Mouse (Mus musculus) embryonic facial prominence, embryonic 11.5 days (tissue): ENCODE data around the gene Gpr87. TPM values are rescaled to one million over a fixed set of nuclear protein-coding genes. Genes with fewer than 3 reads are reported as not detected.

Experiments used
- ATAC-seq: fragments of 200-750 bp; cut with Nextera tagmentation; replicated peaks from 2 replicates; pipeline ENCODE4 v1.8.0; 2017; ENCODE audit warnings: low read depth; ENCODE audit not compliant: insufficient number of reproducible peaks, low FRiP score, low TSS enrichment
- DNase-seq: peaks from one replicate; pipeline ENCODE4 v3.0.0-alpha.2; 2015; ENCODE audit warnings: low spot score
- H3K27ac ChIP-seq: fragments of 300-500 bp; sonication (generic); replicated peaks from 2 replicates; pipeline ENCODE4 v1.5.1; 2014; ENCODE audit warnings: mild to moderate bottlenecking, low read depth, low read length, control low read depth
- H3K27me3 ChIP-seq: fragments of 300-500 bp; sonication (generic); 2 replicates; pipeline ENCODE4 v1.6.1; 2014; ENCODE audit warnings: mild to moderate bottlenecking, low read length, moderate library complexity, mixed read lengths; ENCODE audit not compliant: control insufficient read depth, insufficient read depth
- H3K36me3 ChIP-seq: fragments of 300-500 bp; sonication (generic); replicated peaks from 2 replicates; pipeline ENCODE4 v1.6.1; 2014; ENCODE audit warnings: low read depth, mild to moderate bottlenecking, low read length, moderate library complexity, mixed read lengths; ENCODE audit not compliant: control insufficient read depth, insufficient read depth
- H3K4me1 ChIP-seq: fragments of 300-500 bp; sonication (generic); 2 replicates; pipeline ENCODE4 v1.6.1; 2014; ENCODE audit warnings: low read length, mixed read lengths; ENCODE audit not compliant: control insufficient read depth, insufficient read depth
- H3K4me2 ChIP-seq: fragments of 300-500 bp; sonication (generic); 2 replicates; pipeline ENCODE4 v1.6.1; 2014; ENCODE audit warnings: low read depth, mild to moderate bottlenecking, control low read depth, low read length, moderate library complexity
- H3K4me3 ChIP-seq: fragments of 300-500 bp; sonication (generic); 2 replicates; pipeline ENCODE4 v1.5.1; 2014; ENCODE audit warnings: low read depth, low read length, control low read depth
- H3K9ac ChIP-seq: fragments of 300-500 bp; sonication (generic); replicated peaks from 2 replicates; pipeline ENCODE4 v1.6.1; 2014; ENCODE audit warnings: mild to moderate bottlenecking, control low read depth, low read length
- H3K9me3 ChIP-seq: fragments of 300-500 bp; sonication (generic); replicated peaks from 2 replicates; pipeline ENCODE4 v1.6.1; 2016; ENCODE audit warnings: mild to moderate bottlenecking, low read length, inconsistent platforms, mixed read lengths; ENCODE audit not compliant: control insufficient read depth
- WGBS: fragments of 180-500 bp; shearing (Covaris S2); extraction: QIAGEN DNeasy Blood & Tissue Kit; methylation state at CpG from one replicate; pipeline ENCODE4 v1.1.7; 2014; 5-methylcytosine and 5-hydroxymethylcytosine counted together
- polyA plus RNA-seq: library from polyadenylated mRNA; unstranded; fragments of >200 nt; fragmentation: Nextera tagmentation; extraction: Ambion mirVana; gene quantifications from 2 replicates; pipeline ENCODE4 v1.2.1, GENCODE M21; 2014

The Gpr87 gene
- 0.24 and 0.27 TPM in 2 replicates for polyA plus RNA-seq

- Histone ChIP-seq H3K4me1 (no peaks in the 10 kb centered on the region), H3K27ac (no peak within 1 kb of the TSS), H3K27me3 (no peaks in the 10 kb centered on the region), H3K4me2 (no peak within 1 kb of the TSS), H3K9ac (no peak within 1 kb of the TSS), H3K4me3 (no peak within 1 kb of the TSS), H3K9me3 (no peaks in the 10 kb centered on the region), H3K36me3 (no peaks in the 10 kb centered on the region)
- DNase-seq (no peak), ATAC-seq (no peak)
- 88% methylated on average over 7 of the region's 7 CpGs for WGBS
Measured at GRCm38 (mm10) chr3:59194938-59195337, at the start of gene Gpr87. Gpr87 (minus strand) TSS chr3:59195104.

- no peaks in the 10 kb centered on the region for H3K27me3 ChIP-seq
- 78% methylated on average over 6 of the region's 6 CpGs for WGBS
- H3K9ac ChIP-seq: no peak overlapping the region
- no peaks in the 10 kb centered on the region for H3K4me1 ChIP-seq
- H3K4me2 ChIP-seq: no peak overlapping the region
- no peaks in the 10 kb centered on the region for H3K9me3 ChIP-seq
- no peak for ATAC-seq
- no peak for DNase-seq
- H3K27ac ChIP-seq: no peak overlapping the region
- H3K4me3 ChIP-seq: no peak overlapping the region
- no peaks in the 10 kb centered on the region for H3K36me3 ChIP-seq
Measured at GRCm38 (mm10) chr3:59243384-59243783, 48.5 kb upstream of the Gpr87 start.

GRCm38 (mm10) chr3:59234878-59235277, 40.0 kb upstream of the Gpr87 start:
- no peak overlapping the region for H3K4me3 ChIP-seq
- DNase-seq (no peak), ATAC-seq (no peak)
- no peaks in the 10 kb centered on the region for H3K4me1 ChIP-seq
- no peaks in the 10 kb centered on the region for H3K36me3 ChIP-seq
- H3K27me3 ChIP-seq: no peaks in the 10 kb centered on the region
- H3K9me3 ChIP-seq: no peaks in the 10 kb centered on the region
- H3K27ac ChIP-seq: no peak overlapping the region
- H3K4me2 ChIP-seq: no peak overlapping the region
- no peak overlapping the region for H3K9ac ChIP-seq
- WGBS: 65% methylated on average over 5 of the region's 5 CpGs

- H3K9me3 ChIP-seq: no peaks in the 10 kb centered on the region
- H3K4me1 ChIP-seq: no peaks in the 10 kb centered on the region
- no peaks in the 10 kb centered on the region for H3K36me3 ChIP-seq
- no peak overlapping the region for H3K4me2 ChIP-seq
- no peak overlapping the region for H3K4me3 ChIP-seq
- H3K9ac ChIP-seq: no peak overlapping the region
- no peak overlapping the region for H3K27ac ChIP-seq
- no peak for ATAC-seq
- peak; percentile 5 for DNase-seq
- WGBS: 78% methylated on average over 3 of the region's 3 CpGs
- no peaks in the 10 kb centered on the region for H3K27me3 ChIP-seq
Measured at GRCm38 (mm10) chr3:59230912-59231311, 36.0 kb upstream of the Gpr87 start.

- DNase-seq (no peak), ATAC-seq (no peak)
- H3K36me3 ChIP-seq: no peaks in the 10 kb centered on the region
- no peaks in the 10 kb centered on the region for H3K4me1 ChIP-seq
- no peak overlapping the region for H3K27ac ChIP-seq
- H3K4me2 ChIP-seq: no peak overlapping the region
- WGBS: 55% methylated on average over 10 of the region's 10 CpGs
- H3K27me3 ChIP-seq: no peaks in the 10 kb centered on the region
- H3K4me3 ChIP-seq: no peak overlapping the region
- H3K9ac ChIP-seq: no peak overlapping the region
- no peaks in the 10 kb centered on the region for H3K9me3 ChIP-seq
Measured at GRCm38 (mm10) chr3:59228730-59229551, 34.0 kb upstream of the Gpr87 start.

- H3K9me3 ChIP-seq: no peaks in the 10 kb centered on the region
- H3K9ac ChIP-seq: no peak overlapping the region
- no peaks in the 10 kb centered on the region for H3K27me3 ChIP-seq
- H3K27ac ChIP-seq: no peak overlapping the region
- no peaks in the 10 kb centered on the region for H3K4me1 ChIP-seq
- no peak overlapping the region for H3K4me3 ChIP-seq
- H3K36me3 ChIP-seq: no peaks in the 10 kb centered on the region
- no peak for ATAC-seq
- DNase-seq: no peak
- 90% methylated on average over 9 of the region's 9 CpGs for WGBS
- no peak overlapping the region for H3K4me2 ChIP-seq
Measured at GRCm38 (mm10) chr3:59227696-59228095, 32.8 kb upstream of the Gpr87 start.

GRCm38 (mm10) chr3:59225411-59225810, 30.5 kb upstream of the Gpr87 start:
- DNase-seq: no peak
- no peaks in the 10 kb centered on the region for H3K4me1 ChIP-seq

GRCm38 (mm10) chr3:59222303-59222702, 27.4 kb upstream of the Gpr87 start:
- no peak for DNase-seq
- 86% methylated on average over 2 of the region's 2 CpGs for WGBS
- no peak overlapping the region for H3K27ac ChIP-seq
- H3K9ac ChIP-seq: no peak overlapping the region
- no peak overlapping the region for H3K4me2 ChIP-seq
- H3K4me3 ChIP-seq: no peak overlapping the region
- no peaks in the 10 kb centered on the region for H3K27me3 ChIP-seq
- no peak for ATAC-seq
- no peaks in the 10 kb centered on the region for H3K4me1 ChIP-seq
- no peaks in the 10 kb centered on the region for H3K36me3 ChIP-seq
- no peaks in the 10 kb centered on the region for H3K9me3 ChIP-seq

More at GRCm38 (mm10) chr3:59225411-59225810, 30.5 kb upstream of the Gpr87 start:
- Histone ChIP-seq H3K27me3 (no peaks in the 10 kb centered on the region), H3K9ac (no peak overlapping the region), H3K4me3 (no peak overlapping the region), H3K4me2 (no peak overlapping the region), H3K27ac (no peak overlapping the region), H3K36me3 (no peaks in the 10 kb centered on the region), H3K9me3 (no peaks in the 10 kb centered on the region)
- no peak for ATAC-seq
